Mouse (Mus musculus) cortical plate, adult 2 months (tissue): ENCODE data around the gene Slc51a.

Experiments used
- CTCF ChIP-seq: fragments of 200-500 bp; IDR thresholded peaks from 2 replicates; pipeline ENCODE4 v1.5.1; 2011; ENCODE audit warnings: mild to moderate bottlenecking, control low read depth, low read length; ENCODE audit not compliant: insufficient read depth; ENCODE audit errors: extremely low read depth
- POLR2A ChIP-seq: fragments of 200-500 bp; IDR thresholded peaks from 2 replicates; pipeline ENCODE4 v1.6.1; 2011; ENCODE audit warnings: mild to moderate bottlenecking, low read length, control low read depth; ENCODE audit not compliant: insufficient read depth; ENCODE audit errors: extremely low read depth

DNA sequence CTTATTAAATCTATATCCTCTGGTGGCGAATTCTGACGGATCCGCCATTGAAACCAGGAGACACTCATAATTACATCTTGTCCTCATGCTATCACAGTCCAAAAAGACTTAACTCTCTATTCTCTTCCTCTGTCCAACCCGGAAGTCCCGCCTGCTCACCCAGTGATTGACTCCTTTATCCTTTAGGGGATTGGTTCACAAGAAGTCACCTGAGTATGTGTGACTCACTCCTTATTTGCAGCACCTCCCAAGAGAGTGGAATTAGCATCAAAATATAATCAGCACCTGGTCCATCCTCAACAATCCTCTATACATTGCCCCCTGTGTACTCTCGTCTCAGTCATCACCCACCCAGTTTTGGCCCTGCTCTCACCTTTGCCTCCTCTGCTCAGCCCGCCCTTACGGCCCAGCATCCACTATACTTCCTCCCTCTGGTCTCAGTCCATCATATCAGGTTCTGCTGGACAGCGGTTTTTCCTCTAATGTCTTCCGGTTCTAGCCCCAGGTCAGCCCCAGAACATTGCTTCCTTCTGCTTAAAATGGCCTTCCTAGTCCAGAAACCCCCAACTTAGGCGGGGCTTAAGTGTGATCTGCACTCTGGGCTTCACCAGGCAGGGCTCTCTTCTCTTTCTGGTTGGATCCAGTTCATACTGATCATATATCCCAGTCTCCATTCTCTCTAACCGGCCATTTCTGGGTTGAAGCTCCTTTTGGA, 15.1 kb upstream of the Slc51a start:
- TF ChIP-seq POLR2A = no peak
- TF ChIP-seq CTCF = no peak
